Mouse (Mus musculus): ENCODE results near the gene Selenoi. TPM values are rescaled to one million over a fixed set of nuclear protein-coding genes. Genes with fewer than 3 reads are reported as not detected.
"Not testable (repeated sequence)": the region's sequence is repeated elsewhere in the genome, so short reads cannot be mapped to it uniquely, and the experiment has no call there.

Selenoi gene
- total RNA-seq, 2 experiments from 2014 or later: 8.3 to 11.4 TPM

DNA sequence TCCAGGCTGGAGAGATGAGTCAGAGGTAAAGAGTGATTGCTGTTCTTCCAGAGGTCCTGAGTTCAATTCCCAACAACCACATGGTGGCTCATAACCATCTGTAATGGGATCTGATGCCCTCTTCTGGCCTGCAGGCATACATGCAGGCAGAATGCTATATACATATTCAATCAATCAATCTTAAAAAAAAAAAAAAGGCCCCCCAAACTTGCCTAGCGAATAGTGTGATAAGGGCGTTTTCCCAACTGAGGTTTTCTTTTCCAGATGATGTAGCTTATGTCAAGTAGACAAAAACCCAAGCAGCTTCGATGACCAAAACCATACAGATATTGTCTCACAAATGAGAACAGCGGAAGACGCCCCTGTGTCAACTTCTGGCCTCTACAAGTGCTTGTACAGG, 21.6 kb upstream of the Selenoi start:
- 0 out of 2 replicates have a peak, but pooled peaks have one; percentile 1 for TF ChIP-seq CTCF (IDR thresholded peaks at IDR 0.05)
- H3K4me3 ChIP-seq; DNase-seq; H3K27ac ChIP-seq; intact Hi-C loops (cut with DNase I): not testable (repeated sequence)

DNA sequence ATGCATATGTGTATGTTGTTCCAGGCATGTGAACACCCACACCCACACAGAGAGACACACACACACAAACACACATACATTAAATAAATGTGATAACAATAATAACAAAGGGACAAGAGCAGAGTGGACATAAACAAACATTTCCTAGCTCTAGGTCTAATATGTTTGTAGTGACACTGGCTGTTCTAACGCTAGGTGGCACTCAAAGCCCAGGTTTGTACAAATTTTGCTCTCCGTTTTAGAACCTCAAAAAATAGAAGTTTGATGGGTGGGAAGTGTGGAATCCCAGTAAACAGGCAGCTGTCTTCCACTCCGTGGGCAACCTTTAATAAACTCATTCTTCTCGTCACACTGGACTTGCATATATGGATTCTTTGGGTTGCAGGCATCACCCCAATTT, 17.5 kb upstream of the Selenoi start:
- intact Hi-C loops (cut with DNase I): no loop called here
- H3K4me3 ChIP-seq: no peak overlapping the region
- no peak overlapping the region for H3K27ac ChIP-seq
- peak; percentile 53 for DNase-seq
- peak; percentile 87 for TF ChIP-seq CTCF (IDR thresholded peaks at IDR 0.05)

DNA sequence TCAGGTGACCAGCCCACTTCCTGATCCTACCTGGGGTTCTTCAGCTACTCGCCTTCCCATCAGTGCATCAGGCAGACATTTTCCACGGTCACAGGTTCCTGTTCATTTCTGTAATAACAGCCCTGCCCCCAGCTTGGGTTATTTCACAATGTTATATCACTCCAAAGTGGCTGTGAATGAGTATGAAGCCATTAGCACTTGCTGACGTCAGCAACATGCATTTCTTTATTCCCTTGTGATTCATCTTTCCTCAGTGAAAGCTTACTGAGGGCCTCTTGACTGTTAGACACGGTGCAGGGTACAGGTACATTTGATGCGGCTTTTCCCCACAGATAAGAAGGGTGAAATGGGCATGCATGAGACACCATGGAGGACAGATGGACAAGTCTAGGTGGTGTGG, 16.4 kb upstream of the Selenoi start:
- no peak for DNase-seq
- no peak overlapping the region for H3K27ac ChIP-seq
- no peak overlapping the region for H3K4me3 ChIP-seq
- intact Hi-C loops (cut with DNase I): no loop called here
- TF ChIP-seq CTCF (IDR thresholded peaks at IDR 0.05): no peak

DNA sequence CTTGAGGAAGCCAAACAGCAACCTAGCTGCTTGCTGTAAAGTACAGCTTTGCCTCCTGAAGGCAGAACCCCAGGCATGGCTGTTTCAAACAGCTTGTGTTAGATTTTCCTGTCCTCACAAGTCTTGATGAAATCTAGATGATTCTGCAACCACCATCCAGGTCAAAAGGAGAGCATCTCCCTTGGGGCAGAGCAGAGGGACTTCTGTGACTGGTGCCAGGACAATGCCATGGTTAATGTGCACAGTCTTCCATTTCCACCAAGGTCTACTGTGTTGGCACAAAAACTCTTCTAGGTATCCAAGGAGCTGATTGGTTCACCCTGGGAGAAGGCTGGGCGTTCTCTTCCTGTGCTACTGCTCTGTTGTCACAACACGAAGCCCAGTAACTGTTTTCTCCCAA, 12.7 kb upstream of the Selenoi start:
- Histone ChIP-seq H3K27ac (no peak overlapping the region), H3K4me3 (no peak overlapping the region)
- TF ChIP-seq CTCF (IDR thresholded peaks at IDR 0.05): no peak
- DNase-seq: no peak
- intact Hi-C loops (cut with DNase I): no loop called here

DNA sequence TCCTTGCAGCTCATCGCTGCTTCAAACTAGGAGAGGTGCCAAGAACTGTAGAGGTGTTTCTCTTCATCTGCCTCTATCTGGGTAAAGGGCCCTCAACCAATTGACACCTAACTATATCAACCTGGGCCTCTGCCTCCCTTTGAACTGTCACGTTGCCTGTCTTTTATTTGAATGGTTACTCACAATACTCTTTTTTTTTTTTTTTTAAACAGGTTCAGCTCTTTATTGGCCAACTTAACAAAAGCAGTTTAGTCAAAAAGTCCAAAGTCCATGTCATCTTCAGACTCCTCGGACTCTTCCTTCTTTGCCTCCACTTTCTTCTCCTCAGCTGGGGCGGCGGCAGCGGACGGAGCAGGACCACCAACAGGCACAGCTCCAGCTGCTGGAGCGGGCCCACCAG, 11.7 kb upstream of the Selenoi start:
- intact Hi-C loops (cut with DNase I): no loop called here
- no peak for DNase-seq
- Histone ChIP-seq H3K27ac (no peak overlapping the region), H3K4me3 (no peak overlapping the region)
- no peak for TF ChIP-seq CTCF (IDR thresholded peaks at IDR 0.05)

DNA sequence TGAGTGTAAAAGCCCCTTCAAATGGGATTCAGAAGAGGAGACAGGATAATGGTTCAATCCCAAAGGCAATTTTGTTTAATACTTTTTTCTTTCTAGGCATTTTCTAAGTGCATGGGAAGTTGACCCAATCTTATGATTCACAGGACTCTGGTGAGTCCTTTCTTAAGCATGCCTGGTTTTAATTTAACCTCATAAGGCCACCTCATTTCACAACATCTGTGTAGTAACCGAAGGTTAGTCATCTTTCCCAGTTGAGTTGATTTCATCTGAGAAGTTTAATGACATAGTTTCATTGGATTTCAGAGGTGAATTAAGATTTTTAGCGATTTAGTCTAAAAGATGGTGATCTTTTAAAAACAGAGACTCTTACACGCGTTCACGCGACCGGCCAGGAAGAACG, 9.7 kb upstream of the Selenoi start:
- DNase-seq: no peak
- no peak overlapping the region for H3K4me3 ChIP-seq
- no peak for TF ChIP-seq CTCF (IDR thresholded peaks at IDR 0.05)
- intact Hi-C loops (cut with DNase I): no loop called here
- H3K27ac ChIP-seq: no peak overlapping the region

DNA sequence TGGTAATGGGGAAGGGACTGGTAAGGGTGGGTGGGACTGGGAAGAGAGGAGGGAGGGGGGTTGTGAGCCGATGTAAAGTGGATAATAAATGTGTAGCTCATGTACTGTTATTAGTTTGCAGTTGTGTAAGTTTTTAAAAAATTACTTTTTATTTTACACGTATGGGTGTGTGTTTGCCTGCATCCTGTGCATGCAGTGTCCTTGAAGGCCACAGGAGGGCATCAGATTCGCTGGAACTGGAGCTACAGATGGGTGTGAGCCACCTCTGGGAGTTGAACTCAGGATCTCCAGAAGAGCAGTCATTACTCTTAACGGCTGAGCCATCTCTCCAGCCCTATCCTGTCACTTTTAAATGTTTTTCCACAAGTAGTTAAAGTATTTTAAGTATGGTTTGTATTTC, 1.5 kb upstream of the Selenoi start:
- DNase-seq: peak; percentile 22
- Histone ChIP-seq H3K4me3 (no peak overlapping the region), H3K27ac (no peak overlapping the region)
- intact Hi-C loops (cut with DNase I): no loop called here
- peak; percentile 56 for TF ChIP-seq CTCF (IDR thresholded peaks at IDR 0.05)

DNA sequence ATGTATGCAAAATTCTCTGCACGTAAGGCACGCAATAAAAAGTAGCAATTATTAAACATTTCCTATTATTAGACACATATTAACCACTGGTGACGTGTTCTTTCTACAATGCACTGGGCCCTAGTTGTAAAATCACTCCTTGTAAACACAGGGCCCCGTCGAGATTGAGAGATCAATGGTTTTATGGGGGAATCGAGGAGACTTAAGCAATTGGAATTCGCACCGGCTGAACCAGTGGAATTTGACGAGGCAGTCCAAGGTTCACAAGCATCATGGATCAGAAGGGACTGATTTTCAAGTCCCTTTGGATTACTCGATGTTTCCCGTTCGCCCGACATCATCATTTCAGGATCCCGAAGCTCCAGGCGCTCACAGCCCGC, 500 bp upstream of the Selenoi start:
- Histone ChIP-seq H3K4me3 (peak overlapping the region; percentile 82), H3K27ac (peak overlapping the region; percentile 91)
- DNase-seq: no peak
- intact Hi-C loops (cut with DNase I): no loop called here
- TF ChIP-seq CTCF (IDR thresholded peaks at IDR 0.05): no peak

DNA sequence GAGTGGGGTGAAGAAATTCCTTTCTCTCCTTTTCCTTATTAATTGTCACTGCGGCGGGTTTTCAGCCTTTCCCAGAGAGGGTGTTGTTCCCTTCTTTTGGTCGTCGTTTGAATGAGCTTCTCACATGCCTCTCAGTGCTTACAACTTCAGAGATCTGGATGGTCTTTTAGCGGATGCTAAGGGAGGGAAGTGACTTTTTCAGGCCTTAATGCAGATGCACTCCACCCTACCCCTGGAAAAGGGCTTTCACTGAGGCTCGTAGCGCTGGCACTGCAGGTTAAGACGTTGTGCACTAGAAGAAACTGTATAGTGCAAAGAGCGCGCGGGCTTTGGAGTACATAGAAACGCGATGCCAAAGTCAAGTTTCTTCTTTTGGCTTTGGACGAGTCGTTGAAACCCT, 661 bp downstream of the Selenoi start:
- no peak for TF ChIP-seq CTCF (IDR thresholded peaks at IDR 0.05)
- Histone ChIP-seq H3K27ac (peak overlapping the region; percentile 91), H3K4me3 (peak overlapping the region; percentile 82)
- intact Hi-C loops (cut with DNase I): no loop called here
- peak; percentile 20 for DNase-seq

DNA sequence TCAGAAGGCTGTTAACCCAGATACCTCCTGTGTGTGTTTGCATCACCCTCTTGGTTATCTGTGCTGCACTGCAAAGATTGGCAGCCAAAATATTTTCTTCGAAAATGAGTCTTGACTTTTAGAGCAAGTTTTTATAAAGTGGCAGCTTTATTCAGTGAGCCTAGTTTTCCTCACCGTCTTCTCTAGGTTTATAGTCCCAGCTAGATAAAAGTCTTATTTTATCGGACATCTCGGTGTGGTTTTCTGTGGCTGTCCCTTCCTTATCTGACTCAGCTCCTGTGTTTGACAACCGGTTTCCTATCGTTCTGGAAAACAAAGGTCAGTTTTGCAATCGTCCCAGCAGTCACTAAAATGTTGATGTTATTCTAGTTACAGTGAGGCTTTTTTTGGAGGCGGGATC, 1.6 kb downstream of the Selenoi start:
- intact Hi-C loops (cut with DNase I): no loop called here
- no peak for TF ChIP-seq CTCF (IDR thresholded peaks at IDR 0.05)
- DNase-seq: no peak
- Histone ChIP-seq H3K27ac (no peak overlapping the region), H3K4me3 (no peak overlapping the region)

DNA sequence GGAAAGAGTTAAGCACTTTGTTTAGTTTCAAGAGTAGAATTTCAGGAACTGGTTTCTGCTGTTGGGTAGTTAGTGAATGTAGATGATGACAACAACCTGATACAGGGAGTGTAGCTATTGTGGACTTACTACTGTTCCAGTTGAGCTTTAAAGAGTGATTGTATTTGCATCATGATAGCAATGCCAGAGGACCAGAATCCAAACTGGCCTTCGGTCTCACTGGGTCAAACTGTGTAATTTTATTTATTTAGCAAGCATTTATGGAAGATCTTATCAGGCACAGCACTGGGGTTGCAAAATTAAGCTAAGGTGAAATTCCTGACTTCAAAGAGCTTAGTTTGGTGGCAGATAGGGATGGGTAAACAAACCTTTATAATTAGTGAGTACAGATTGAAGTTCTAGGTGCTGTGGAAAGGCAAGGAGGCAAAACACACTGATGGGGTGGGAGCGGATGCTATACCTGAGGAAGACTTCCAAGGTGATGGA, 3.3 kb downstream of the Selenoi start:
- intact Hi-C loops (cut with DNase I): no loop called here
- Histone ChIP-seq H3K27ac (no peak overlapping the region), H3K4me3 (no peak overlapping the region)
- no peak for TF ChIP-seq CTCF (IDR thresholded peaks at IDR 0.05)
- DNase-seq: no peak

DNA sequence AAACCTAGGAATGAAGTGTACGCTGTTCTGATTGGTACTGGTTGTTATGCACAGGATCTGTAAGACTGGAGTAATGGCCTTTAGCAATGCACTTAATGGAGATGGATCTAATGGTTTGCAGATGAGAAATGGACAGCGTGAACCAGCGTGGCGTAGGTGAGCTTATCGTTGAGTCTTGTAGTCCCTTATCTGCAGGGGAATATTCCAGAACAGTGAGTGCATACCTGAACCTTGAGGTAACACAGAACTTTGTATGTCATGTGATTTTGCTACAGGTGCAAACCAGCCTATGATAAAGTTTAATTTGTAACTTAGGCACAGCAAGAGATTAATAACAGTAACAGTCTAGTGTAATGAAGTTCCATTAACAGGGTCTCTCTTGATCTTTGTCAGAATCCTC, 6.2 kb downstream of the Selenoi start:
- DNase-seq: no peak
- no peak for TF ChIP-seq CTCF (IDR thresholded peaks at IDR 0.05)
- intact Hi-C loops (cut with DNase I): no loop called here
- H3K4me3 ChIP-seq: no peak overlapping the region
- H3K27ac ChIP-seq: no peak overlapping the region

DNA sequence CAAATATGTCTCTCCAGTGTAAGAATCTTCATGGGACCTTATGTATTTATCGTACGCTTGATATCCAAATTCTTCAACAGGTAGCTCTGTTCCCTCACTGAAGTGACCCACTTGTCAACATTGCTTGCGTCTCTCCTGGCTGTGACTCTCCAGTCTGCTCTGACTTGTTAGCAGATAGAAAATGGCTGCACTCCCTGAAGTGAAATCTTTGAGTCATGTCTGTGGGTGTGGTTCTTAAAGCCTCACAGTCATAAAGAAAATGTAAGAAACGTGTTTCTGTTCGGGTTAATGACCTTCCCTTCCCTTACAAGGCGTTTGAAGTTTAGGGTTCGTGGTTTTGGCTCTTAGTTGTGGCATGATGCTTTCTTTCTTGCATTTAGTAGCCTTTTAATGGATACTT, 8.2 kb downstream of the Selenoi start:
- no peak overlapping the region for H3K27ac ChIP-seq
- no peak overlapping the region for H3K4me3 ChIP-seq
- no peak for TF ChIP-seq CTCF (IDR thresholded peaks at IDR 0.05)
- intact Hi-C loops (cut with DNase I): no loop called here
- DNase-seq: no peak

DNA sequence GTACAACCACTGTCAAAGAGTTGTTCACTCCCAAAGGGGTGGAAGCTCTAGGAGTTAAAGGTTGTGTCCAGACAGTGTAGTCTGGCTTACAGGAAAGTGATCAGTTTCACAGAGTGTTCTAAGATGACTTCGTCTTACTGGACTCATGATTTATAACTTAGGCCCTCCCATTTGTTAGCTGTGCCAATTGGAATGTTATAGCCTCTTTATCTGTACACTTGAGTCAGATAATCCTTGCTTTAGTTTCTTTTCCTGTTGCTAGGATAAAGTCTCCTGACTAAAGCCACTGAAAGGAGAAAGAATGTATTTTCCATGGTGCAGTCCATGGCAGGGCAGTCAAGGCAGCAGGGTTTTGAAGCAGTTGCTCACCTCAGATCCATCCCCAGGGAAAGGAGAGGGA, 10.0 kb downstream of the Selenoi start:
- no peak overlapping the region for H3K27ac ChIP-seq
- no peak for TF ChIP-seq CTCF (IDR thresholded peaks at IDR 0.05)
- DNase-seq: no peak
- no peak overlapping the region for H3K4me3 ChIP-seq
- intact Hi-C loops (cut with DNase I): no loop called here

DNA sequence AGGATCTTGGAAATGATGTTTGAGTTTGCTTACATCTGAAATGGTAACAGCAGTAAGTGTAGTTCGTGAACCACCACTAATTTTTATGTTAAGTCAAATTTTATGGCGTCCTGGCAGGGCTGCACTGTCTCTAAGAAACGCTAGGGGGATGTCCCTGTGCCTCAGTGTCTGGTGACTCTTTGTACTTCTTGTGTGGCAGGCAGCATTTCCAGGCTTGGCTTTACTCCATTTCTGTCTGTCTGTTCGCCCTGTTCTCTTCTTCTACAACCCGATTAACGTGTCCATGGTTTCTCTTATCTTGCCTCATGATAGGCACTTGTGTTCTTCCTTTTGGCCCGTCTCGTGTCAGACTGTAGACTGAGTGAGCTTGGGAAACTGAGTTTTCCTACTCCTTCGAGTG, 11.4 kb downstream of the Selenoi start:
- intact Hi-C loops (cut with DNase I): no loop called here
- peak; percentile 33 for TF ChIP-seq CTCF (IDR thresholded peaks at IDR 0.05)
- Histone ChIP-seq H3K27ac (no peak overlapping the region), H3K4me3 (no peak overlapping the region)
- no peak for DNase-seq
